Mouse (Mus musculus) neural tube, embryonic 14.5 days (tissue): ENCODE measurements around the gene Hist1h2ag. TPM values are rescaled to one million over a fixed set of nuclear protein-coding genes. Genes with fewer than 3 reads are reported as not detected.

Experiments used
- ATAC-seq: fragments of 200-750 bp; cut with Nextera tagmentation; 2 replicates; pipeline ENCODE4 v1.8.0; 2017; ENCODE audit warnings: low read depth, mild to moderate bottlenecking, moderate TSS enrichment, moderate library complexity
- H3K27ac ChIP-seq: fragments of 300-500 bp; sonication (generic); 2 replicates; pipeline ENCODE4 v1.5.1; 2014; ENCODE audit warnings: low read depth, mild to moderate bottlenecking, control low read depth, low read length, moderate library complexity, mixed read lengths
- H3K27me3 ChIP-seq: fragments of 300-500 bp; sonication (generic); 2 replicates; pipeline ENCODE4 v1.6.1; 2014; ENCODE audit warnings: low read length; ENCODE audit not compliant: control insufficient read depth, insufficient read depth
- H3K36me3 ChIP-seq: fragments of 300-500 bp; sonication (generic); 2 replicates; pipeline ENCODE4 v1.6.1; 2014; ENCODE audit warnings: low read length, mixed read lengths; ENCODE audit not compliant: control insufficient read depth, insufficient read depth
- H3K4me1 ChIP-seq: fragments of 300-500 bp; sonication (generic); 2 replicates; pipeline ENCODE4 v1.6.1; 2014; ENCODE audit warnings: low read length; ENCODE audit not compliant: control insufficient read depth, insufficient read depth
- H3K4me2 ChIP-seq: fragments of 300-500 bp; sonication (generic); 2 replicates; pipeline ENCODE4 v1.6.1; 2014; ENCODE audit warnings: mild to moderate bottlenecking, low read depth, low read length, control low read depth
- H3K4me3 ChIP-seq: fragments of 300-500 bp; sonication (generic); 2 replicates; pipeline ENCODE4 v1.5.1; 2014; ENCODE audit warnings: low read depth, low read length, control low read depth, mixed read lengths
- H3K9ac ChIP-seq: fragments of 300-500 bp; sonication (generic); replicated peaks from 2 replicates; pipeline ENCODE4 v1.6.1; 2014; ENCODE audit warnings: low read depth, mild to moderate bottlenecking, control low read depth, low read length, mixed read lengths
- H3K9me3 ChIP-seq: fragments of 300-500 bp; sonication (generic); 2 replicates; pipeline ENCODE4 v1.6.1; 2016; ENCODE audit warnings: low read length; ENCODE audit not compliant: control insufficient read depth
- WGBS: fragments of 180-500 bp; shearing (Covaris S2); extraction: QIAGEN DNeasy Blood & Tissue Kit; methylation state at CpG from one replicate; pipeline ENCODE4 v1.1.7; 2014; 5-methylcytosine and 5-hydroxymethylcytosine counted together
- microRNA-seq: library from miRNA; unstranded; fragments of <30 nt; microRNA quantifications from one replicate; pipeline ENCODE4, GENCODE M21; 2016
- polyA plus RNA-seq: library from polyadenylated mRNA; unstranded; fragments of >200 nt; fragmentation: Nextera tagmentation; extraction: Ambion mirVana; gene quantifications from 2 replicates; pipeline ENCODE4 v1.2.1, GENCODE M21; 2014

The Hist1h2ag gene
- polyA plus RNA-seq, 1 experiment from 2014 or later = 3.8 TPM

DNA sequence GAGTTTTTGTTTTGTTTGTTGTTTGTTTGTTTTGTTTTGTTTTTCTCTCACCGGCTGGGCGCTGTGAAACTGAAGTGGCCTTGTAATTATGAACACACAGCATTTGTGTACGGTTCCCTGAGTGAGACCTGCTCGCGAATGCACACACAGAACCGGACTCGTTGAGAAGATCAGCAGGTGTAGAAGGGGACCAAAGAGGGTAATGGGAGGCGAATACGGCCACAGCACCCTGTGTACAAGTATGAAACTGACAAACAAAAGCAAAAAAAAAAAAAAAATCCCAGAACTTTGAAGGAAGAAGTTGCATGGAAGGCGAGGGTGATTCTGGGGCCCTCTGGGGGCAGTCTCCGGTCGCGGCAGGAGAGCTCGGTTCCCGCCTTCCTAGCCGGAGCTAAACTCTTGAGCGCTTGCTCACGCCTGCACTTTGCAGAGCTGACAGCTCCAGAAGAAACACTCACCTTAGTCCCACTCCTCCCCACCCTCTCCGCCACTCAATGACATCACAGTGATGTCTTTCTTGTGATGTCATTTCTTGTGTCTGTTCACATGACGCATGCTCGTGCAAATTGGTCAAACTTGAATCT lies 47.3 kb downstream of the Hist1h2ag start:
- no peak overlapping the region for H3K27ac ChIP-seq
- peak overlapping the region; percentile 16; the same call in 1 of the 2 replicates for H3K4me2 ChIP-seq
- H3K27me3 ChIP-seq = peaks cover 58% of the 10 kb centered on the region
- H3K4me3 ChIP-seq = 0 out of 2 replicates have a peak overlapping the region, but pooled peaks have one; percentile 12
- WGBS = under 1% methylated on average over 21 of the region's 21 CpGs
- peak; percentile 44; the same call in 1 of the 2 replicates for ATAC-seq
- H3K4me1 ChIP-seq = no peaks in the 10 kb centered on the region
- no peaks in the 10 kb centered on the region for H3K36me3 ChIP-seq
- no peak overlapping the region for H3K9ac ChIP-seq
- H3K9me3 ChIP-seq = no peaks in the 10 kb centered on the region

DNA sequence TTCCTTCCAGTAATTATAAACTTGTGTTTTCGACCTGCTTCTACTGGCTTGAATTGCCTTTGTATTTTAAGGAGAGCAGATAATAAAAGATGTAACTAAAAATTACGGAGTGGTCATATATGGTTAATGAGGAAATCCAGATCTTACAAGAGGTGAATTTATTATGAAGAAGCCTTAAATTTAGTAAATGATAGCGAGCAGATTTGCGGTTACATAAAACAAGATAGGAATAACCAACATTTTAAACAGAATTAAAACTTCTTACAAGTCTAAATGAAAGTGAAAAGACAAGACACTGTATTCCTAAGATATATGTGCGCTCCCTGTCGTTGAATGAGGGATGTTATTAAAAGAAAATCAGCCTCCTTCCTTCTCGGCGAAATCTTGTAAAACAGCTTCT lies 47.8 kb downstream of the Hist1h2ag start:
- Histone ChIP-seq H3K4me3 (0 out of 2 replicates have a peak overlapping the region, but pooled peaks have one; percentile 12), H3K9me3 (no peaks in the 10 kb centered on the region), H3K27ac (no peak overlapping the region), H3K27me3 (peaks cover 53% of the 10 kb centered on the region), H3K36me3 (no peaks in the 10 kb centered on the region), H3K4me1 (no peaks in the 10 kb centered on the region), H3K4me2 (peak overlapping the region; percentile 16; the same call in 1 of the 2 replicates), H3K9ac (no peak overlapping the region)
- ATAC-seq = no peak
- WGBS = 7% methylated on average over 8 of the region's 8 CpGs

DNA sequence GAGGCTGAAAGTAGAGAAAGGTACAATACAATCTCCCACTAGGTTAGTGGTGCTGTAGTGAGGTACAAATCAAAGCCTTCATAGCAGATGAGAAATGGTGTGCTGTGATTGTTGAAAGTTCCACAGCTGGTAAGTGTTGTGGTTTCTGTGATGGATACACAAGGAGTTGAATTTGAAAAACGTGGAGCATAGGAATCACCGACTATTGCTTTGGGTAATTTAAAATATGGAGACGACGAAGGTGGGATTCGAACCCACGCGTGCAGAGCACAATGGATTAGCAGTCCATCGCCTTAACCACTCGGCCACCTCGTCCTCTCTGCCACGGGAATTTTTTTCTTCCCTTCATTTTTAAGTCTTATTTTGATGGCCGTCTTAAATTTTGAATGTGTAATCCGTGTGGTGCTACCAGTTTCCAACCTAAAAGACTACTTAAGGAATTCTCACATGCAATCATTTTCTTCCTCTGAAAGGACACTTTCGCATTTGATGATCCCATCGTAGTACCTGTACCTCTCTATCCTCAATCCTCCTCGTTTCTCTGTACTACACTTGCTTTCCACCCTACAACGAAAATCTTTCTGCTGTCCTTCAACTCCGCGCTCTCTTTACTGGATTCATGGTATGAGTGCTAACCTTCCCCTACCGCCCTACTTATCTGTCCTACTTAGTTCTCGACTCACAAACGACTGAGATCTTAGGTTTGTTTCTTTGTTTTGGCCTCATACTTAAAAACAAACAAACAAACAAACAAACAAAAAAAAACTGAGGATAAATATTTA lies 48.6 kb downstream of the Hist1h2ag start:
- no peak overlapping the region for H3K27ac ChIP-seq
- H3K9ac ChIP-seq = no peak overlapping the region
- H3K4me2 ChIP-seq = no peak overlapping the region
- no peaks in the 10 kb centered on the region for H3K36me3 ChIP-seq
- no peak overlapping the region for H3K4me3 ChIP-seq
- ATAC-seq = no peak
- H3K4me1 ChIP-seq = no peaks in the 10 kb centered on the region
- peaks cover 48% of the 10 kb centered on the region for H3K27me3 ChIP-seq
- no peaks in the 10 kb centered on the region for H3K9me3 ChIP-seq
- 2% methylated on average over 22 of the region's 22 CpGs for WGBS

DNA sequence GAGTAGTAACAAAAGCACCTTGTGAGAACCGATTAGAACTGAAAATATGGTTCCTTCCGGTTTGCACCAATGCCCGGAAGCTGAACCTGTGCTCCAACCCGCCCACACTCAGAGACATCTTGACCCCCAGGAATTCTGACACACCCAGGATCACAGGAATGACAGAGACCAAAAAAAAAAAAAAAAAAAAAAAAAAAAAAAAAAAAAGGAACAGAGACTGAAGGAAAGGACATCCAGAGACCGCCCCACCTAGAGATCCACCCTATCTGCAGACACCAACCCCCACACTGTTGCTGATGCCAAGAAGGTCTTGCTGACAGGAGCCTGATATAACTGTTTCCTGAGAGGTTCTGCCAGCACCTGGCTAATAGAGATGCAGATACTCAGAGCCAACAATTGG lies 50.2 kb downstream of the Hist1h2ag start:
- H3K4me3 ChIP-seq = no peak overlapping the region
- no peak overlapping the region for H3K27ac ChIP-seq
- H3K4me2 ChIP-seq = no peak overlapping the region
- no peaks in the 10 kb centered on the region for H3K4me1 ChIP-seq
- H3K9ac ChIP-seq = no peak overlapping the region
- WGBS = 86% methylated on average over 5 of the region's 5 CpGs
- no peaks in the 10 kb centered on the region for H3K9me3 ChIP-seq
- peaks cover 33% of the 10 kb centered on the region for H3K27me3 ChIP-seq
- H3K36me3 ChIP-seq = no peaks in the 10 kb centered on the region
- no peak for ATAC-seq

Small RNA genes within 50 kb of the gene (microRNA-seq; reads per million reads assigned to microRNA genes)
- gene Gm26300 (not detected), gene Gm44390 (not detected), gene Gm44486 (not detected)

Other genes starting within 250 kb of the Hist1h2ag start
- gene Hist1h2bq, start 232.7 kb downstream of the Hist1h2ag start, polyA plus RNA-seq = 2.4 and 4.5 TPM in 2 replicates
- gene Hist1h2ao, start 232.5 kb downstream of the Hist1h2ag start, polyA plus RNA-seq = not detected in 2 replicates
- gene Hist1h4m, start 231.2 kb downstream of the Hist1h2ag start, polyA plus RNA-seq = 1.5 TPM in 1 of 2 replicates, not detected in the other
- 4.7 and 7.3 TPM in 2 replicates for gene Hist1h4n, start 210.7 kb downstream of the Hist1h2ag start, polyA plus RNA-seq
- 268 and 373 TPM in 2 replicates for gene Hist1h2ap, start 209.4 kb downstream of the Hist1h2ag start, polyA plus RNA-seq
- gene Hist1h2br, start 209.2 kb downstream of the Hist1h2ag start, polyA plus RNA-seq = 2.4 and 4.8 TPM in 2 replicates
- gene Zfp184, start 97.8 kb downstream of the Hist1h2ag start, polyA plus RNA-seq = 16.4 and 17.1 TPM in 2 replicates
- gene Pom121l2, start 61.8 kb downstream of the Hist1h2ag start, polyA plus RNA-seq = not detected in 2 replicates
- gene Prss16, start 33.2 kb downstream of the Hist1h2ag start, polyA plus RNA-seq = not detected in 2 replicates
- gene Hist1h2ah, start 7.4 kb downstream of the Hist1h2ag start, polyA plus RNA-seq = not detected in 2 replicates
- 0.98 TPM in 1 of 2 replicates, not detected in the other for gene Hist1h2bk, start 7.1 kb downstream of the Hist1h2ag start, polyA plus RNA-seq
- 5.7 and 5.8 TPM in 2 replicates for gene Hist1h4i, start 1.6 kb downstream of the Hist1h2ag start, polyA plus RNA-seq
- gene Hist1h2bj, start 270 bp upstream of the Hist1h2ag start, polyA plus RNA-seq = 1.4 and 1.9 TPM in 2 replicates
- gene Vmn1r188, start 41.5 kb upstream of the Hist1h2ag start, polyA plus RNA-seq = not detected in 2 replicates
- gene Vmn1r189, start 62.9 kb upstream of the Hist1h2ag start, polyA plus RNA-seq = not detected in 2 replicates
- not detected in 2 replicates for gene Vmn1r191, start 141.0 kb upstream of the Hist1h2ag start, polyA plus RNA-seq
- gene Vmn1r192, start 148.2 kb upstream of the Hist1h2ag start, polyA plus RNA-seq = not detected in 2 replicates
- 0.15 TPM in 1 of 2 replicates, not detected in the other for gene Vmn1r193, start 180.2 kb upstream of the Hist1h2ag start, polyA plus RNA-seq
- not detected in 2 replicates for gene Vmn1r194, start 201.3 kb upstream of the Hist1h2ag start, polyA plus RNA-seq
- not detected in 2 replicates for gene Vmn1r195, start 227.6 kb upstream of the Hist1h2ag start, polyA plus RNA-seq
- gene Vmn1r196, start 247.0 kb upstream of the Hist1h2ag start, polyA plus RNA-seq = not detected in 2 replicates